27 mouse cellular contexts compared by ENCODE assay signal in genomic region chr16:67467041-67467440, GRCm38 (mm10).
"Had no signal": no experiment of that assay in that cellular context is flagged by ENCODE, and none has a peak within 500 bp of the region (broad histone marks: within the 10 kb centered on the region; RNA-seq: fewer than 3 reads in every experiment).

No protein-coding gene starts in this region.

- H3K27ac ChIP-seq: limb, embryonic 10.5 days; limb, embryonic 12.5 days; limb, embryonic 13.5 days; limb, embryonic 15.5 days; liver, embryonic 12.5 days; liver, embryonic 13.5 days; liver, embryonic 14.5 days; liver, embryonic 15.5 days; lung, embryonic 15.5 days; macrophage; midbrain, embryonic 10.5 days; midbrain, embryonic 12.5 days; midbrain, embryonic 13.5 days; midbrain, embryonic 15.5 days had no signal

- H3K4me3 ChIP-seq: limb, embryonic 10.5 days; limb, embryonic 12.5 days; limb, embryonic 13.5 days; limb, embryonic 15.5 days; liver, embryonic 12.5 days; liver, embryonic 13.5 days; liver, embryonic 15.5 days; lung, embryonic 15.5 days; megakaryocyte, embryonic 14.5 days; midbrain, embryonic 10.5 days; midbrain, embryonic 12.5 days; midbrain, embryonic 13.5 days; midbrain, embryonic 15.5 days; myocyte had no signal

- DNase-seq: left cerebral cortex, postnatal 4 days; liver; liver, embryonic 13.5 days; liver, postnatal 0 days; lung, adult 18-20 months; lung, adult 2 months; lung, embryonic 14.5 days; lung, postnatal 10 days; lung, postnatal 14 days; lung, postnatal 36 days; lung, postnatal 4 days; midbrain, embryonic 14.5 days had no signal
